Mouse (Mus musculus) E14TG2a.4 (cell line): ENCODE data around the gene Mindy1.

Source experiments
- CTCF ChIP-seq: conservative IDR thresholded peaks from 2 replicates; pipeline ENCODE4 v1.5.1; 2014; ENCODE audit warnings: low read length
- POU5F1 ChIP-seq: IDR thresholded peaks from 2 replicates; pipeline ENCODE4 v1.6.1; 2014; ENCODE audit warnings: low read length, borderline replicate concordance

DNA sequence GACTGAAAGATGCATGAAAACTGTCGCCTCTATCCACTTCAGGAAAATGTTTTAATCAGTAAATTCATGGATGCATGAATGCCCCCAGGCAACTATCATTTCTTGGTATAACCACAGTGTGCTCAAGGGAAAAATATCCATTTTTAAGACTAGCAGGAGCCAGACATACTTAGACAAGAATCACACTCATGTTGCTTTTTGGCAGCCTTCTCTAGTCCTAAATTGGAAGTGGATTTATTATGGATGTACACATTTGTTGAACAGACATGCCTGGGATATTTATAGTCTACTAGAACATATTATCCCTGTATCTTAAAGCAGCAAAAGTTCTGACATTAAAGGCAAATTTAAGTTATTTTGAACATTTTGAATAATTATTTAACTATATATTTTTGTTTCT, 16.4 kb upstream of the Mindy1 start:
- TF ChIP-seq CTCF (no peak), POU5F1 (no peak)
